Mouse (Mus musculus) natural killer cell, adult 2 months (primary cell): ENCODE data around the gene Etfdh.
A peak's percentile ranks its signal among the peaks of the same experiment; 100 is the strongest.
"Not testable (repeated sequence)": the region's sequence is repeated elsewhere in the genome, so short reads cannot be mapped to it uniquely, and the experiment has no call there.

Source experiments
- DNase-seq, 2 experiments: peaks; one replicate each; pipeline ENCODE4 v3.0.0; 2022; ENCODE audit warnings: low spot score in 2 of 2

The Etfdh gene

DNA sequence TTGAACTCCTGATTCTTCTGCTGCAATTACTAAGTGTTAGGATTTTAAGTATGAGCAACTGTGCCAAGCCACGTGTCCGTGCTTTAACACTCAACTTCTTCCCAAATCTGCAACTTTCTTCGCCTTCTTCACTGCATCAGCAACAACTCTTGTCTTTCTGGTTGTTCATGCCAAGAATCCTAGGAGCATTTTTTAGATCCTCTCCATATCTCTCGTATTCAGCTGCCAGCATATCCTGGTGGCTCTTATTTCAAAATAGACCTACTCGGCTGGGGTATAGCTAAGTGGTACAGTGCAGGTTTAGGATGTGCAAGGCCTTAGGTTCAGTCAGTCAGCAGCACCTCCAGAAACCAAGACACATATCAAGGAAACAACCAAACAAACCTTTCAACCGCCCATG lies 51.7 kb downstream of the Etfdh start:
- no peak for DNase-seq

- DNase-seq, result no peak
These were observed 52.4 kb downstream of the Etfdh start for GRCm38 (mm10) chr3:79576865-79577264.

DNA sequence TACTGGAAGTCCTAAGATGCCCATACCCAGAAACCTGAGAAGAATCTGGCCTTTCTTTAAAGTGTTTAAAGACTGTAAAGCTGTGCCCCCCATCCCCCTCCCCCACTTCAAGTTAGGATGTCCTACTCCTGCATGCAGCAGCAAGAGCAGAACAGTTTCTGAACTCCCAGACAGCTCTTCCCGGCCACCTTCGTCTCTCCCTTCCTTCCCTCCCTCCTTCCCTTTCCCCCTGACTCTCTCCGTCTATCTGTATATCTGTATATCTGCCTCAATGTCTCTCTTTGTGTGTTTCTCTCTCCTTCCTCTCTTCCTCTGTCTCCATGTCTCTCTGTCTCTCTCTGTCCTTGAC lies 52.9 kb downstream of the Etfdh start:
- no peak for DNase-seq

- DNase-seq, result no peak
These were observed 53.5 kb downstream of the Etfdh start for GRCm38 (mm10) chr3:79575576-79576467.

GRCm38 (mm10) chr3:79574336-79574735 lies 55.0 kb downstream of the Etfdh start:
- no peak for DNase-seq

- not testable (repeated sequence) for DNase-seq
These were observed 55.9 kb downstream of the Etfdh start for GRCm38 (mm10) chr3:79573376-79573775.

DNA sequence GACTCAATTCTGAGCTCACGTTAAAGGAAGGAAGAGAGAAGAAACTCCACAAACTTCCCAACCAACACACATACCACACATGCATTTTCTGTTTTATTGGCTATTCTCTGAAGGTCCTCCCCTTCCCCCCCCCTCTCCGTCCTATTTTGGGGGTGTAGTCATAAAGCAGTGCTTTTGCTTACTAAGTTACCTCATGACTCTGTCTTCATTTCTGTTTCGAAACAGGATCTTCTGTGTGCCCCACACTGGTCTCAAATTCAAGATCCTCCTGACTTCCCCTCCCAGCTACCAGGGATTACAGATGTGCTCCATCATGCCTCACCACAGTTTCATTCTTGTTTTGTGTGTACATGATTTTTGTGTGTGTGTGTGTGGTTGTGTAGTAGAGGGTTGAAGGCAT lies 56.9 kb downstream of the Etfdh start:
- no peak for DNase-seq

DNA sequence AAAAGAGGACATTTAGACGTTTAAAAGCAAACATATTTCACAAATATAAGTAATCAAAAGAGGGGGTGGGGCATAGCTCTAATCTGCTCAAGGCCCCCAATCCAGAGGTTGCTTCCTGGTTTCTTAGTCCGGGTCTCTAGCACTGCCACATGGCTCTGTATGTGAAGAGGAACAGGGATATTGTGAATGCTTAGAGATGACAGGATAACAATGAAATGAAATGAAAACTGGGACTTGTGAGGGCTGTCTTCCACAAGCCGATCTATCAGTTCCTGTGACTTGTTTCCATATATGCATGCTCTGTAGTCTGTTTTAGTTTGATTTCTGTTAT lies 60.0 kb downstream of the Etfdh start:
- DNase-seq, result no peak

DNA sequence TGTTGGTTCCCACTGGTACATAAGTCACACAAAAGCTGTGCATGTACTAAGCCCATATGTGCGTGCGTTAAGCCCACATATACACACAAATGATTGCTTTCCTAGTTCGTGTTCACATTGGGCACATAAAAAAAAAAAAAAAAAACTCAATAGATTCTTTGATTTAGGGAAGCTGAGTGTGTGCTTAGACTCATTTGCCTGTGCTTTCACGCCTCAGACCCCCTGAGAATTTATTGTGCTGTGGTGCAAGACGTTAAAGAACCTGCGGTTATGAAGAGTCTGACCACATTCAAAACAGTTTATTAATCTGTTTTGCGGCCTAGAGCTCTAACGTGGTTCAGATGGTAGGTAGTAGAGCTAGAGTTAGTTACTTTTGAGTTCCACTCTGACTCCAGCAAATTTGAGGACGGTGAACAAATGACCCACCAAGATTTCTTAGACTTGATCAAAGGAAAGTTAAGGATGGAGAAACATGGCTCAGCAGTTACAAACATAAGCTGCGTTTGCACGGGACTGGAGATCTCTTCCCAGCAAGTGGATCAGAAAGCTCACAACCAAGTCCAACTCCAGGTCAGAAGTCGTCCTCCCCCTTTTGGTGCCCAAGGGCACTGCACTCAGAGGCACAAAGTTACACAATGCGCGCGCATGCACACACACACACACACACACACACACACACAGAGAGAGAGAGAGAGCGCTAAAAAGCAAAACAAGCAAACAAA lies 60.5 kb downstream of the Etfdh start:
- peak in 1 of 2 experiments; percentile 71 for DNase-seq

- peak; percentile 60 to 65 for DNase-seq
These were observed 61.5 kb downstream of the Etfdh start, which contains the start of gene Fnip2 for GRCm38 (mm10) chr3:79567703-79568362. Fnip2 (minus strand) TSS chr3:79567796.

GRCm38 (mm10) chr3:79566716-79567691 lies 62.3 kb downstream of the Etfdh start:
- DNase-seq, result peak in 1 of 2 experiments; percentile 7

GRCm38 (mm10) chr3:79564875-79565606 lies 64.3 kb downstream of the Etfdh start:
- no peak for DNase-seq

DNA sequence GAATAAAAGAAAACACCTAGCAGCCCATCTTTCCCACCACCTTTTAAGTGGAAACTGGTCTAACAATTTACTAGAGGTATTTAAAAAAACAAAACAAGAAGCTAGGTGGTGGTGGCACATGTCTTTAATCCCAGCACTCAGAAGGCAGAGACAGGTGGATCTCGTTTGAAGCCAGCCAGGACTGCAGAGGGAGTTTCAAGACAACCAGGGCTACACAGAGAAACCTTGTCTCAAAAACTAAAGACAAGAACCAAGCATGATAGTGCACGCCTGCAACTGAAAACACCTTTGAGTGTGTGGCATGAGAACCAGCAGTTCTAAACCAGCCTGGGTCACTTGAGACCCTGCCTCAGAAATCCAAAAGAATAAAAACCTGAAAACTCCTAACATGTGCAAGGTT lies 65.8 kb downstream of the Etfdh start:
- DNase-seq, result no peak

DNA sequence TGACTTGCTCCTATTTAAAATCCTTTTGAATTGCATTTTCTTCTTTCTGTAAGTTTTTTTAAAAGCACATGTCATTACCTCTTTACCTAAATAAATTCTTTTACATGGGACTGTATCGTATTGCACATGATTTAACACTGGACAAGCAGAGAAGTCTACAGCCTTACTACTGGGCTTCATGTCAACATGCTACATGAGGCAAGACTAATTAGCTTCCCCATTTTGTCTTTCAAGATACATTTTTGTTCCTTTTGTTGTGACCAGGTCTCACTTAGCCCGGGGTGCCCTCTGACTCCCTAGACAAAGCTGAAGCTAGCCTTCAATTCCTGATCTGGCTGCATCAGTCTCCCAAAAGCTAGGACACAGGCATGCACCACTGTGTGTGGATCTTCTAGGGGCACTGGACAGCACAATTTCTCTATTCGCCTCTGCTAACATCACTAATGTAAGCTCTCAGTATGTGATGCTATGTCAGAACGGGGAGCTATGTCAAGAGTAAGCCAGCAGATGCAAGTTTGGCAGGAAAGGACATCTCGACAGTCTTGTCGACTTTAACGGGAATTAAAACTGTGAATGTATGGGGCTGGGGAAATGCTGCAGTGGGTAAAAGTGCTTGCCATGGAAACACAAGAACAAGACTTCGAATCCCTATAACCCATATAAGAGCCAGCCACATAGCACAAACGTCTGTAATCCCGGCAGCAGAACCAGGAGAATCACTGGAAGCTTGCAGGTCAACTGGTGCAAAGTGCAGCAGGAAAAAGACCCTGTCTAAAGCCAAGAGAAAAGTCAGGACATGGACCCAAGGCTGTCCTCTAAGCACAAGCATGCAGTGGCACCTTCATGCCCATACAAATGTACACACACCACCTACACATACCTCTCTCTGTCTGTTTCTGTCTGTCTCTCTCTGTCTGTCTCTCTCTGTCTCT lies 67.2 kb downstream of the Etfdh start:
- DNase-seq, result no peak

DNA sequence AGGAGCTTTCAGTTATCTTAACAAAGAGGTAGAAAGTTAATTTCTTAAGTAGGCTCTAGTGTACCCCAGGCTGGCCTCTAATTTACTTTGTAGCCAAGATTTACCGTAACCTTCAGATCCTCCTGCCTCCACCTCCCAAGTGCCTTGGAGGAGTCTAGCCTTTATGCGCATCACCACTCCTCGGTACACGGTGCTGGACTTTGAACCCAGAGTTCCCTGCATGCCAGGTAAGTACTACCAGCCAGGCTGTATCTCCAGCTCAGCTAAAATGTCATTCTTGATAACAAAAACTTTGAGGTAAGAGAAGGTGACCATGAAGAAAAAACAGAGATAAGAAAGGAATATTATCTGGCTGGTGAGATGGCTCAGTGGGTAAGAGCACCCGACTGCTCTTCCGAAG lies 68.7 kb downstream of the Etfdh start:
- DNase-seq, result no peak

GRCm38 (mm10) chr3:79559773-79560045 lies 69.6 kb downstream of the Etfdh start:
- DNase-seq, result no peak

DNA sequence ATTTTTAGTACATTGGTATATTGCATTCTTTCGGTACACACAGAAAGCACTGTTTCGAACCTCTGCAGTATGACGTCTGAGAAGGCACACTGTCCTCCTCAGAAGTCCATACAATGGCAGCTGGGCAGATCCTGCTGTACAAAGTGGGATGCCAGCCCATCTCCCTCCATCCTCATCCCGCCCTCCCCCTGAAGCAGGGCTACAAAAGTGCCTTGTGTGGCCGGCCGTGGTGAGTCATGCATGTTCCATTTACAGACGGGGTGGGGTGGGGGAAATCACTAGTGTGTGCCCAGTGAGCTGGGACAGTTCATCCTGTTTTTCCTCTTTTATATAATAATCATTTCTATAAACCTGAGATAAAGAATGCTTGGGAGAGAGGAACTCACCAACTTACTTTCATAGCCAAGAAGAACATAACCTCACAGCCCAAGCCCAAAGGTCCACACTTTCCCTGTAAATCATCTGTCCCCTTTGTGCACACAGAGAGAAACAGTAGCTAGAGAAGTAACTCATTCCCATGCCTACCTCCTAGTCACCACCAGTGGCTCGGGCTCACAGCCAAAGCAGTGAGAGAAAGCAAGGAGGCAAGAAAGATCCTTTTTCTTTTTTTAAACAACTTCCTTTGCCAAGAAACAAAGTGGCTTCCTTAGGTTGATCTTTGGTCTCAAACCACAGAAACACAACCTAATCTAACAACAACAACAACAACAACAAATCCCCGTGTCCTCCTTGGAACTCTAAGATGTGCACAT lies 70.1 kb downstream of the Etfdh start:
- no peak for DNase-seq

DNA sequence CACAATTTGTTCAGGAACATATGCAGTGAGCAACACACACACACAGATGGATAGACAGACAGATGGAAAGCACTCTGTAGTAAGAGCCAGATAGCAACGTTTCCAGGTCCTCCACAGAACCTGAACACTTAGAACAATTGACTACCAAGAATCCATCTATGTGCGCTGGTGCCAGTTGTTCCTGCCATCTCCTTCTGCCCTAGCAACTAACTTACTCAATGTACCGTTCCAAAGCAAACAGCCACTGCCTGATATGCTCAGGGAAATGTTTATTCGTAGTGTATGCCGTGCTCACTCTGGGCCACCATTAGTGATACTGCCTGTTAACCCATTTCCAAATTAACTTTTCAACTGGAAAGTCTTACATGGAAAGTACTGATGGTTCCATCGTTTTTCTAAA lies 74.2 kb downstream of the Etfdh start:
- DNase-seq, result no peak
